Mouse (Mus musculus) midbrain, embryonic 10.5 days (tissue): ENCODE data around the gene D430019H16Rik. TPM values are rescaled to one million over a fixed set of nuclear protein-coding genes. Genes with fewer than 3 reads are reported as not detected.

Source experiments
- DNase-seq: peaks from one replicate; pipeline ENCODE4 v3.0.0-alpha.2; 2017; ENCODE audit warnings: low spot score
- H3K27ac ChIP-seq: fragments of 300-500 bp; sonication (generic); replicated peaks from 2 replicates; pipeline ENCODE4 v1.5.1; 2016; ENCODE audit warnings: mild to moderate bottlenecking
- H3K27me3 ChIP-seq: fragments of 300-500 bp; sonication (generic); 2 replicates; pipeline ENCODE4 v1.6.1; 2016; ENCODE audit warnings: low read depth, mild to moderate bottlenecking; ENCODE audit not compliant: poor library complexity, severe bottlenecking
- H3K36me3 ChIP-seq: fragments of 300-500 bp; sonication (generic); 2 replicates; pipeline ENCODE4 v1.6.1; 2016; ENCODE audit warnings: mild to moderate bottlenecking, moderate library complexity
- H3K4me1 ChIP-seq: fragments of 300-500 bp; sonication (generic); 2 replicates; pipeline ENCODE4 v1.6.1; 2016
- H3K4me3 ChIP-seq: fragments of 300-500 bp; sonication (generic); 2 replicates; pipeline ENCODE4 v1.5.1; 2016; ENCODE audit warnings: mild to moderate bottlenecking, moderate library complexity
- H3K9me3 ChIP-seq: fragments of 300-500 bp; sonication (generic); replicated peaks from 2 replicates; pipeline ENCODE4 v1.6.1; 2016; ENCODE audit warnings: mild to moderate bottlenecking
- WGBS: fragments of 180-500 bp; shearing (Covaris S2); methylation state at CpG from one replicate; pipeline ENCODE4 v1.1.7; 2016; 5-methylcytosine and 5-hydroxymethylcytosine counted together
- polyA plus RNA-seq: library from polyadenylated mRNA; unstranded; fragments of >200 nt; fragmentation: Nextera tagmentation; extraction: Ambion mirVana; gene quantifications from 2 replicates; pipeline ENCODE4 v1.2.1, GENCODE M21; 2016

The D430019H16Rik gene
- polyA plus RNA-seq, 1 experiment from 2014 or later = 2.2 TPM

GRCm38 (mm10) chr12:105454258-105455062, 804 bp downstream of the D430019H16Rik start:
- Histone ChIP-seq H3K9me3 (no peaks in the 10 kb centered on the region), H3K36me3 (no peaks in the 10 kb centered on the region), H3K4me1 (peaks cover 46% of the 10 kb centered on the region), H3K4me3 (peak overlapping the region; percentile 69), H3K27ac (peak overlapping the region; percentile 87), H3K27me3 (peaks cover 4% of the 10 kb centered on the region; the same call in 1 of the 2 replicates)
- WGBS = 7% methylated on average over 21 of the region's 21 CpGs
- DNase-seq = no peak

- Histone ChIP-seq H3K27me3 (peaks cover 4% of the 10 kb centered on the region; the same call in 1 of the 2 replicates), H3K9me3 (no peaks in the 10 kb centered on the region), H3K4me1 (peaks cover 46% of the 10 kb centered on the region), H3K4me3 (peak overlapping the region; percentile 69), H3K36me3 (0 out of 2 replicates have a peak, but pooled peaks cover 1% of the 10 kb centered on the region), H3K27ac (peak overlapping the region; percentile 87)
- WGBS = 8% methylated on average over 4 of the region's 4 CpGs
- DNase-seq = peak; percentile 48
Observed at GRCm38 (mm10) chr12:105455063-105455559, 1.5 kb downstream of the D430019H16Rik start.

- Histone ChIP-seq H3K4me1 (peaks cover 36% of the 10 kb centered on the region), H3K27ac (no peak overlapping the region), H3K9me3 (no peaks in the 10 kb centered on the region), H3K27me3 (no peaks in the 10 kb centered on the region), H3K36me3 (peaks cover 2% of the 10 kb centered on the region; the same call in 1 of the 2 replicates), H3K4me3 (no peak overlapping the region)
- no peak for DNase-seq
- 94% methylated on average over 6 of the region's 6 CpGs for WGBS
Observed at GRCm38 (mm10) chr12:105458791-105459190, 5.1 kb downstream of the D430019H16Rik start.

GRCm38 (mm10) chr12:105461066-105461465, 7.4 kb downstream of the D430019H16Rik start:
- no peak overlapping the region for H3K27ac ChIP-seq
- H3K4me3 ChIP-seq = no peak overlapping the region
- WGBS = 92% methylated on average over 6 of the region's 6 CpGs
- no peaks in the 10 kb centered on the region for H3K27me3 ChIP-seq
- DNase-seq = no peak
- H3K9me3 ChIP-seq = no peaks in the 10 kb centered on the region
- H3K36me3 ChIP-seq = peaks cover 2% of the 10 kb centered on the region; the same call in 1 of the 2 replicates
- peaks cover 14% of the 10 kb centered on the region for H3K4me1 ChIP-seq

GRCm38 (mm10) chr12:105469026-105469425, 15.4 kb downstream of the D430019H16Rik start:
- DNase-seq = no peak
- Histone ChIP-seq H3K9me3 (no peaks in the 10 kb centered on the region), H3K27ac (peak overlapping the region; percentile 79), H3K27me3 (no peaks in the 10 kb centered on the region), H3K4me1 (peaks cover 53% of the 10 kb centered on the region), H3K36me3 (peaks cover 10% of the 10 kb centered on the region), H3K4me3 (no peak overlapping the region)
- WGBS = 83% methylated on average over 8 of the region's 8 CpGs

GRCm38 (mm10) chr12:105475230-105475911, 21.7 kb downstream of the D430019H16Rik start:
- H3K36me3 ChIP-seq = peaks cover 10% of the 10 kb centered on the region
- peak; percentile 31 for DNase-seq
- 62% methylated on average over 12 of the region's 12 CpGs for WGBS
- H3K4me3 ChIP-seq = no peak overlapping the region; the same call in 1 of the 2 replicates
- H3K27ac ChIP-seq = peak overlapping the region; percentile 74
- H3K27me3 ChIP-seq = no peaks in the 10 kb centered on the region
- no peaks in the 10 kb centered on the region for H3K9me3 ChIP-seq
- peaks cover 41% of the 10 kb centered on the region for H3K4me1 ChIP-seq

- no peaks in the 10 kb centered on the region for H3K27me3 ChIP-seq
- 47% methylated on average over 9 of the region's 9 CpGs for WGBS
- H3K27ac ChIP-seq = peak overlapping the region; percentile 61; the same call in 1 of the 2 replicates
- H3K4me3 ChIP-seq = no peak overlapping the region
- peaks cover 10% of the 10 kb centered on the region for H3K36me3 ChIP-seq
- no peaks in the 10 kb centered on the region for H3K9me3 ChIP-seq
- H3K4me1 ChIP-seq = peaks cover 38% of the 10 kb centered on the region
- peak; percentile 69 for DNase-seq
Observed at GRCm38 (mm10) chr12:105476453-105476852, 22.8 kb downstream of the D430019H16Rik start.

- Histone ChIP-seq H3K4me1 (peaks cover 33% of the 10 kb centered on the region), H3K36me3 (peaks cover 10% of the 10 kb centered on the region), H3K27me3 (no peaks in the 10 kb centered on the region), H3K4me3 (no peak overlapping the region), H3K9me3 (no peaks in the 10 kb centered on the region), H3K27ac (no peak overlapping the region; the same call in 1 of the 2 replicates)
- WGBS = 63% methylated on average over 9 of the region's 9 CpGs
- no peak for DNase-seq
Observed at GRCm38 (mm10) chr12:105476993-105477392, 23.3 kb downstream of the D430019H16Rik start.

- Histone ChIP-seq H3K4me1 (no peaks in the 10 kb centered on the region; the same call in 1 of the 2 replicates), H3K27ac (no peak overlapping the region), H3K4me3 (no peak overlapping the region), H3K9me3 (no peaks in the 10 kb centered on the region), H3K36me3 (peaks cover 13% of the 10 kb centered on the region), H3K27me3 (no peaks in the 10 kb centered on the region)
- DNase-seq = no peak
- WGBS = 60% methylated on average over 3 of the region's 3 CpGs
Observed at GRCm38 (mm10) chr12:105483503-105483902, 29.8 kb downstream of the D430019H16Rik start.

GRCm38 (mm10) chr12:105490227-105490626, 36.6 kb downstream of the D430019H16Rik start:
- DNase-seq = no peak
- Histone ChIP-seq H3K27me3 (no peaks in the 10 kb centered on the region), H3K4me3 (no peak overlapping the region), H3K27ac (no peak overlapping the region), H3K36me3 (peaks cover 36% of the 10 kb centered on the region), H3K9me3 (no peaks in the 10 kb centered on the region), H3K4me1 (0 out of 2 replicates have a peak, but pooled peaks cover 3% of the 10 kb centered on the region)
- 83% methylated on average over 3 of the region's 3 CpGs for WGBS

GRCm38 (mm10) chr12:105490794-105491193, 37.1 kb downstream of the D430019H16Rik start:
- Histone ChIP-seq H3K36me3 (peaks cover 36% of the 10 kb centered on the region), H3K27ac (no peak overlapping the region), H3K4me3 (no peak overlapping the region), H3K27me3 (no peaks in the 10 kb centered on the region), H3K9me3 (no peaks in the 10 kb centered on the region), H3K4me1 (0 out of 2 replicates have a peak, but pooled peaks cover 3% of the 10 kb centered on the region)
- no peak for DNase-seq
- 88% methylated on average over 6 of the region's 6 CpGs for WGBS

GRCm38 (mm10) chr12:105494796-105495195, 41.1 kb downstream of the D430019H16Rik start:
- no peaks in the 10 kb centered on the region for H3K9me3 ChIP-seq
- no peak for DNase-seq
- H3K27ac ChIP-seq = no peak overlapping the region
- H3K4me3 ChIP-seq = no peak overlapping the region
- WGBS = 82% methylated on average over 5 of the region's 5 CpGs
- H3K4me1 ChIP-seq = peaks cover 14% of the 10 kb centered on the region
- H3K27me3 ChIP-seq = peaks cover 8% of the 10 kb centered on the region; the same call in 1 of the 2 replicates
- H3K36me3 ChIP-seq = peaks cover 10% of the 10 kb centered on the region
